Mouse (Mus musculus): ENCODE data around the gene Fam170b. TPM values are rescaled to one million over a fixed set of nuclear protein-coding genes. Genes with fewer than 3 reads are reported as not detected.

Gene Fam170b
- polyA plus RNA-seq, 1 experiment = not detected

DNA sequence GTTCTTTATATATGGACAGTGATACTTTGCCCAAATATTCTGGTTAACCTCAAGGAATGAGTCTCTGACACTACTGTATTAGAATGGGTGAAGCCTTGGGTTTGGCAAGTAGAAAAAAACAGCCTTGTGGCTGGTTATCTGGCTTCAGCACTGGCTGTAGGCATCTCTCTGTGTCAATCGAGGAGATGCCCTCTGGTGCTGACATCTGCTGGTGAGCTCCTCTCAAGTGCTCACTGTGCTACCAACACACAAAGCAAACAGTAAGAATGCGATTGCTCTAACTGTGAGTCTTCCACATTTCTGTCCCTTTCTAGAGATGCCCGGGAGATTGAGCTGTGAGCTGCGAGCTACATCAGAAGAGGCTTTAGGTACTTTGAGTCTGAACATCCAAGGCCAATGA, 17.2 kb upstream of the Fam170b start:
- Histone ChIP-seq H3K4me1 (ENCODE audit: control insufficient read depth, insufficient read depth, low read length) (no peaks in the 10 kb centered on the region), H3K27me3 (replicated peaks; ENCODE audit: control insufficient read depth, insufficient read depth, low read length) (no peaks in the 10 kb centered on the region), H3K4me3 (ENCODE audit: insufficient read depth, low read depth, low read length) (no peak overlapping the region), H3K36me3 (ENCODE audit: control insufficient read depth, insufficient read depth, low read length) (no peaks in the 10 kb centered on the region), H3K27ac (ENCODE audit: insufficient read depth, low read depth, low read length) (no peak overlapping the region)
- no peak for DNase-seq
- 72% methylated on average over 4 of the region's 4 CpGs for WGBS
- no peak for TF ChIP-seq POLR2A (IDR thresholded peaks at IDR 0.05; ENCODE audit: low read depth, low read length)
- TF ChIP-seq CTCF (conservative IDR thresholded peaks at IDR 0.05; ENCODE audit: insufficient read depth, insufficient read length, low read depth, low read length) = 0 out of 2 replicates have a peak, but pooled peaks have one; percentile 2

DNA sequence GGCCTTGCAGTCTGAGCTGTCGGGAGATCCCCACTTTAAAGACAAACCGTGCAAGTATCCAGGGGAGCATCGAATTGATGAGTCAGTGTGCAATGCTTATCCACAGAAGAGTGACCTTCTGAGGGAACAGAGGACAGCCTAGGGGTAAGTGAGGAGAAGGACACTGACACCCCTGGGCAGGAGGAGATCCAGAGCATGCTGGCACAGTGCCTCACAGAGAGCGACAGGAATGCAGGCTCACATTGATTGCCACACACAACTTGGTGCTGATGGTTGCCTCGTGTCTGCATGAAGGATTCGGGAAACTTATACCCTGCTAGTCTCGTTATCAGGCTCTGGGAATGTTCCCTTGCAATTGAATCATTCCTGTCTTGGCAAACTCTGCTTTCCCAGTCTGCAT, 16.5 kb upstream of the Fam170b start:
- H3K27ac ChIP-seq (ENCODE audit: insufficient read depth, low read depth, low read length) = no peak overlapping the region
- H3K4me1 ChIP-seq (ENCODE audit: control insufficient read depth, insufficient read depth, low read length) = no peaks in the 10 kb centered on the region
- no peaks in the 10 kb centered on the region for H3K36me3 ChIP-seq (ENCODE audit: control insufficient read depth, insufficient read depth, low read length)
- no peak overlapping the region for H3K4me3 ChIP-seq (ENCODE audit: insufficient read depth, low read depth, low read length)
- 58% methylated on average over 7 of the region's 7 CpGs for WGBS
- DNase-seq = no peak
- no peaks in the 10 kb centered on the region for H3K27me3 ChIP-seq (replicated peaks; ENCODE audit: control insufficient read depth, insufficient read depth, low read length)
- TF ChIP-seq CTCF (conservative IDR thresholded peaks at IDR 0.05; ENCODE audit: insufficient read depth, insufficient read length, low read depth, low read length) = no peak
- no peak for TF ChIP-seq POLR2A (IDR thresholded peaks at IDR 0.05; ENCODE audit: low read depth, low read length)

DNA sequence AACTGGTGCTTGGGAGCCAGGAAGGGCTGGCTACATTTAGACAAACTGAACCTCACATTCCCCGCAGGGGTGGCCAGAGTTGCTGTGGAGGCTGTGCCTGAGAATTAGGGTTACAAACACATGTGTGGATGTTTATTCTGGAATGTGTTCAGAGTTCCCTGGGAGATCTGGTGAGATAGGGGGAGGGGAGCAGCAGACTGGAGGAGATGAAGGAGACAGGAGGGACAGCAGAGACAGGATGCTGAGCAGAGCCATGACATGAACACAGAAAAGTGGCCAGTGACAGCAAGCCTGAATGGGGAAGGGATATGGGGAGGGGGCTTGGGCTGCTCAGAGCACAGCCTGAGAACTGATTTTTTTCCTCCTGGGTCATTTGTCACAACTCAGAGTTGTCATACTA, 14.5 kb upstream of the Fam170b start:
- peak; percentile 38 for DNase-seq
- TF ChIP-seq POLR2A (IDR thresholded peaks at IDR 0.05; ENCODE audit: low read depth, low read length) (no peak), CTCF (conservative IDR thresholded peaks at IDR 0.05; ENCODE audit: insufficient read depth, insufficient read length, low read depth, low read length) (no peak)
- Histone ChIP-seq H3K4me3 (ENCODE audit: insufficient read depth, low read depth, low read length) (no peak overlapping the region), H3K4me1 (ENCODE audit: control insufficient read depth, insufficient read depth, low read length) (peaks cover 3% of the 10 kb centered on the region; the same call in 1 of the 2 replicates), H3K36me3 (ENCODE audit: control insufficient read depth, insufficient read depth, low read length) (no peaks in the 10 kb centered on the region), H3K27ac (ENCODE audit: insufficient read depth, low read depth, low read length) (no peak overlapping the region), H3K27me3 (replicated peaks; ENCODE audit: control insufficient read depth, insufficient read depth, low read length) (no peaks in the 10 kb centered on the region)
- 49% methylated on average over 1 of the region's 1 CpGs for WGBS

GRCm38 (mm10) chr14:32822812-32823211, 10.9 kb upstream of the Fam170b start:
- no peak overlapping the region for H3K4me3 ChIP-seq (ENCODE audit: insufficient read depth, low read depth, low read length)
- no peaks in the 10 kb centered on the region for H3K36me3 ChIP-seq (ENCODE audit: control insufficient read depth, insufficient read depth, low read length)
- H3K27me3 ChIP-seq (replicated peaks; ENCODE audit: control insufficient read depth, insufficient read depth, low read length) = no peaks in the 10 kb centered on the region
- no peak for DNase-seq
- H3K27ac ChIP-seq (ENCODE audit: insufficient read depth, low read depth, low read length) = no peak overlapping the region
- WGBS = 81% methylated on average over 4 of the region's 4 CpGs
- no peak for TF ChIP-seq CTCF (conservative IDR thresholded peaks at IDR 0.05; ENCODE audit: insufficient read depth, insufficient read length, low read depth, low read length)
- no peak for TF ChIP-seq POLR2A (IDR thresholded peaks at IDR 0.05; ENCODE audit: low read depth, low read length)
- peaks cover 3% of the 10 kb centered on the region; the same call in 1 of the 2 replicates for H3K4me1 ChIP-seq (ENCODE audit: control insufficient read depth, insufficient read depth, low read length)

GRCm38 (mm10) chr14:32823861-32824260, 9.9 kb upstream of the Fam170b start:
- Histone ChIP-seq H3K36me3 (ENCODE audit: control insufficient read depth, insufficient read depth, low read length) (no peaks in the 10 kb centered on the region), H3K4me1 (ENCODE audit: control insufficient read depth, insufficient read depth, low read length) (peaks cover 3% of the 10 kb centered on the region; the same call in 1 of the 2 replicates), H3K4me3 (ENCODE audit: insufficient read depth, low read depth, low read length) (no peak overlapping the region), H3K27ac (ENCODE audit: insufficient read depth, low read depth, low read length) (no peak overlapping the region), H3K27me3 (replicated peaks; ENCODE audit: control insufficient read depth, insufficient read depth, low read length) (no peaks in the 10 kb centered on the region)
- 65% methylated on average over 3 of the region's 3 CpGs for WGBS
- no peak for DNase-seq
- no peak for TF ChIP-seq CTCF (conservative IDR thresholded peaks at IDR 0.05; ENCODE audit: insufficient read depth, insufficient read length, low read depth, low read length)
- no peak for TF ChIP-seq POLR2A (IDR thresholded peaks at IDR 0.05; ENCODE audit: low read depth, low read length)

- no peaks in the 10 kb centered on the region for H3K27me3 ChIP-seq (replicated peaks; ENCODE audit: control insufficient read depth, insufficient read depth, low read length)
- no peak overlapping the region for H3K4me3 ChIP-seq (ENCODE audit: insufficient read depth, low read depth, low read length)
- TF ChIP-seq CTCF (conservative IDR thresholded peaks at IDR 0.05; ENCODE audit: insufficient read depth, insufficient read length, low read depth, low read length) (no peak), POLR2A (IDR thresholded peaks at IDR 0.05; ENCODE audit: low read depth, low read length) (no peak)
- no peak overlapping the region for H3K27ac ChIP-seq (ENCODE audit: insufficient read depth, low read depth, low read length)
- peaks cover 3% of the 10 kb centered on the region; the same call in 1 of the 2 replicates for H3K4me1 ChIP-seq (ENCODE audit: control insufficient read depth, insufficient read depth, low read length)
- H3K36me3 ChIP-seq (ENCODE audit: control insufficient read depth, insufficient read depth, low read length) = no peaks in the 10 kb centered on the region
- WGBS = 38% methylated on average over 14 of the region's 14 CpGs
- peak; percentile 40 for DNase-seq
These were observed 9.3 kb upstream of the Fam170b start for GRCm38 (mm10) chr14:32824267-32825150.

DNA sequence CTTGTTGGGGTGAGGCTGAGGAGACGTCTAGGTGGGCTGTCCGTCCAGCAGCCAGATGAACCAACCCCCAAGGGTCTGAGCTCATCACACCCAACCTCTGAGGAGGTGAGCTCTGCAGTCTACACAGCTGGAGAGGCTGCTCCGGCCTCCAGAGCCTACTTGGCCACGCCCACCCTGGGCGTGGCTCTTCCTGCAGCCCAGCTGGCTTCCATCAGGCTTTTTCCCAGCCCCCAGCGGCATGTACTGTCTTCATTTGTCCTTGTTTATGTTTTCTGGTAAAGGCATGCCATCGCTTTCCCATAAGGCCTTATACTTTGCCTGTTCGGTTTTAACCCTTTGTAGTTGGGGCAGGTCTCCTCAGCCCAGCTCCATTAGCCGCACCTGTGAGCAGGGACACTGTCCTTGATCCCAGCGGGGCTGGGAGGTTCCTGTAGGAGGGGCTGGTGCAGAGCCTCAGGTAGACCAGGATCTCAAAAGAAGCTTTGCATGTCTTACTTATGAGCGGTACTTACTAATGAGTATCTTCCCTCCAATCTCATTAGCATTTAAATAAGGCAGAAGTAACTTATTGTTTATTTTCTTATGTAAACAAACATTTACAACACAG, 8.2 kb upstream of the Fam170b start:
- WGBS = 14% methylated on average over 11 of the region's 11 CpGs
- TF ChIP-seq CTCF (conservative IDR thresholded peaks at IDR 0.05; ENCODE audit: insufficient read depth, insufficient read length, low read depth, low read length) (no peak), POLR2A (IDR thresholded peaks at IDR 0.05; ENCODE audit: low read depth, low read length) (no peak)
- H3K27me3 ChIP-seq (replicated peaks; ENCODE audit: control insufficient read depth, insufficient read depth, low read length) = no peaks in the 10 kb centered on the region
- no peaks in the 10 kb centered on the region for H3K36me3 ChIP-seq (ENCODE audit: control insufficient read depth, insufficient read depth, low read length)
- H3K4me3 ChIP-seq (ENCODE audit: insufficient read depth, low read depth, low read length) = no peak overlapping the region
- peaks cover 3% of the 10 kb centered on the region; the same call in 1 of the 2 replicates for H3K4me1 ChIP-seq (ENCODE audit: control insufficient read depth, insufficient read depth, low read length)
- peak; percentile 67 for DNase-seq
- no peak overlapping the region for H3K27ac ChIP-seq (ENCODE audit: insufficient read depth, low read depth, low read length)
